Mouse (Mus musculus) thymus, adult 2 months (tissue): ENCODE measurements at regions not wholly inside any gene's neighbourhood (a gene's known extent, or its start where the extent isn't known, plus 50 kb on each side); places are given as distances from the start of the nearest gene placed in this dataset.

Experiments used
- CTCF ChIP-seq: fragments of 200-500 bp; IDR thresholded peaks from 2 replicates; pipeline ENCODE4 v1.5.1; 2012; ENCODE audit warnings: mild to moderate bottlenecking, control low read depth, low read length, moderate library complexity, borderline replicate concordance; ENCODE audit not compliant: control insufficient read depth, poor library complexity, insufficient read depth; ENCODE audit errors: extremely low read depth
- POLR2A ChIP-seq: fragments of 200-500 bp; IDR thresholded peaks from 2 replicates; pipeline ENCODE4 v1.6.1; 2012; ENCODE audit warnings: mild to moderate bottlenecking, low read length, control low read depth, moderate library complexity; ENCODE audit not compliant: control insufficient read depth, poor library complexity, insufficient read depth; ENCODE audit errors: extremely low read depth

DNA sequence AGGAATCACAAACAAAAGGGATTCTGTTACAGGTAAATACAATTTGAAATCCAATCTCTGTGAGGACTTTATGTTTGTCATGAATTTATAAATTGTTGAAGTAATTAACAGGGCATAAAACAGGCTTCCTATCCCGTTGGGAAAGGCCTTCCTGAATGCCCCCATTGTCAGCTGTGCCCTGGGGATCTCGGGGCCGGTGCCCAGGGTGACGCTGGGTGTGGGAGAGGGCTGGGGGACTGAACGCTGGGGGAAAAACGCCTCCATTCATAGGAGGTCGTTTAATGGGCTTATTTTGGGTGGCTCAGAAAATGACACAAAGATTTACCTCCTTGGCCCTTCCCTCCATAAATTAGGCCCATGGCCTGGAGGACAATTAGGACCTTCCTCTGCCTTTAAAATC is 250.7 kb downstream of the Gm12728 start:
- no peak for TF ChIP-seq CTCF
- no peak for TF ChIP-seq POLR2A
